Mouse (Mus musculus): ENCODE measurements around the gene Fars2. TPM values are rescaled to one million over a fixed set of nuclear protein-coding genes. Genes with fewer than 3 reads are reported as not detected.

Gene Fars2
- total and polyA plus RNA-seq, 2 experiments from 2014 or later: 30.3 to 30.6 TPM

DNA sequence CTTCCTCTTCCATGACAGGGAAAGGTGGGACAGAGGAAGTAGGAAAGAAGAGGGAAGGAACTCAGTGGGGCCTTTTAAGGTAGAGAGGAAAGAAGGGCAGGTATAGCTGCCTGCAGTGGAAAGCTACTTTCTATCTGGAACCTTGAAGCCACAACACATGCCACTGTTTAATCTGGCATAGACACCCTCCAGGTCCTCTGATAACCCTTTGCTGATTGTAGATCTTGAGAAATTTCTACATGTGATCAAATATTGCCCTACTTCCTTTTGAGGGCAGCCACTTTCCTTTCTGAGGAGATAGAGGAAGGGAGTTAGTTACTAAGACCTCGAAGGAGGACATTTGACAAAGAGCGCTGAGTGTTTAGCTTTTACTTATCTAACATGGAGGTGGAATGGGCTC lies 207.4 kb downstream of the Fars2 start:
- ATAC-seq (ENCODE audit: low FRiP score): no peak
- no peaks in the 10 kb centered on the region for H3K4me1 ChIP-seq (ENCODE audit: insufficient read depth, low read length)
- H3K36me3 ChIP-seq (ENCODE audit: insufficient read depth, low read length): no peaks in the 10 kb centered on the region
- no peak for TF ChIP-seq CTCF (IDR thresholded peaks at IDR 0.05)
- H3K4me3 ChIP-seq (ENCODE audit: low read depth, low read length): no peak overlapping the region
- no peak for DNase-seq (ENCODE audit: low spot score)
- no peaks in the 10 kb centered on the region for H3K9me3 ChIP-seq (ENCODE audit: low read length)
- H3K9ac ChIP-seq (replicated peaks; ENCODE audit: low read length, poor library complexity, severe bottlenecking): no peak overlapping the region
- WGBS: 91% methylated on average over 2 of the region's 2 CpGs
- no peak overlapping the region for H3K27ac ChIP-seq (ENCODE audit: low read depth, low read length)
- H3K4me2 ChIP-seq (ENCODE audit: low read depth, low read length, poor library complexity, severe bottlenecking): no peak overlapping the region
- no peaks in the 10 kb centered on the region for H3K27me3 ChIP-seq (ENCODE audit: insufficient read depth, low read length)

DNA sequence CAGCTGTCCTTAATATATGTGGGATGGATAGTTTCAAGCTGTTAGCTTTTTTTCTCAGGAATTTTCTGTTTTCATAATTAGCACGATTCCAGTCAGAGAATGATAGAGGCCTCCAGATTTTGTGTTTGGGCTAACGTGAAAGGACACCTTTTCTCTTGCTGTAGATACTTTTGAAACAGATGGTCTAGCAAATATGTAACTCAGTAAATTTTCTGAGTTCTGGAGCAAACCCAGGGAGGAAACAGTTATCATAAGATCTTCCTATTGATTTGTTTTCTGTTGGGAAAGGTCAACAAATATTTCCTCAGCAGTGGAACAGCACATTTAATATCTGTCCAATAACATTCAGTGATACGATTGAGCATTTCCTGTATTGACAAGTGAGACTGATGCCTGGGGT lies 209.3 kb downstream of the Fars2 start:
- Histone ChIP-seq H3K9me3 (ENCODE audit: low read length) (no peaks in the 10 kb centered on the region), H3K27ac (ENCODE audit: low read depth, low read length) (no peak overlapping the region), H3K27me3 (ENCODE audit: insufficient read depth, low read length) (no peaks in the 10 kb centered on the region), H3K4me2 (ENCODE audit: low read depth, low read length, poor library complexity, severe bottlenecking) (no peak overlapping the region), H3K4me1 (ENCODE audit: insufficient read depth, low read length) (no peaks in the 10 kb centered on the region), H3K36me3 (ENCODE audit: insufficient read depth, low read length) (no peaks in the 10 kb centered on the region), H3K4me3 (ENCODE audit: low read depth, low read length) (no peak overlapping the region), H3K9ac (replicated peaks; ENCODE audit: low read length, poor library complexity, severe bottlenecking) (no peak overlapping the region)
- TF ChIP-seq CTCF (IDR thresholded peaks at IDR 0.05): no peak
- DNase-seq (ENCODE audit: low spot score) (no peak), ATAC-seq (ENCODE audit: low FRiP score) (no peak)
- 73% methylated on average over 3 of the region's 3 CpGs for WGBS

DNA sequence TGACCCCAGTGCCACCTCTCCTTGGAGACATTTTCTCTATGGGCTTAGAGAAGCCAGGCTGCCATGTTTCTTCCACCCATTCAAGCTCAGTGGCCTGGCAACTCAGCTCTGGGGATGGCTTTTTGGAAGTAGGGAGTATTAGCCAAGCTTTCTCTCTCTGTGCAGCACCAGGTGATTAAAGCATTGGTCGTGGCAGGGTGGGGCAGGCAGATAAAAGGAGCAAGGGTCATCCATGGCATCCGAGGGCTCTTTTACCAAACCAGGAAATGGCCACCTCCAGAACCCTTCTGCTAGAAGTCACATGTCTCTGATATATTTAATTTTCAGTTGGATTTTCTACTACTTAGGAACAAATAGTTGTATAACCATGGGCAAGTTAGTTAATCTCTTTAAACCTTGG lies 212.7 kb downstream of the Fars2 start:
- 77% methylated on average over 2 of the region's 2 CpGs for WGBS
- TF ChIP-seq CTCF (IDR thresholded peaks at IDR 0.05): no peak
- DNase-seq (ENCODE audit: low spot score): no peak
- H3K4me3 ChIP-seq (ENCODE audit: low read depth, low read length): no peak overlapping the region
- no peak for ATAC-seq (ENCODE audit: low FRiP score)
- no peaks in the 10 kb centered on the region for H3K27me3 ChIP-seq (ENCODE audit: insufficient read depth, low read length)
- H3K27ac ChIP-seq (ENCODE audit: low read depth, low read length): no peak overlapping the region
- H3K4me1 ChIP-seq (ENCODE audit: insufficient read depth, low read length): no peaks in the 10 kb centered on the region
- H3K9me3 ChIP-seq (ENCODE audit: low read length): no peaks in the 10 kb centered on the region
- no peaks in the 10 kb centered on the region for H3K36me3 ChIP-seq (ENCODE audit: insufficient read depth, low read length)
- no peak overlapping the region for H3K4me2 ChIP-seq (ENCODE audit: low read depth, low read length, poor library complexity, severe bottlenecking)
- no peak overlapping the region for H3K9ac ChIP-seq (replicated peaks; ENCODE audit: low read length, poor library complexity, severe bottlenecking)

DNA sequence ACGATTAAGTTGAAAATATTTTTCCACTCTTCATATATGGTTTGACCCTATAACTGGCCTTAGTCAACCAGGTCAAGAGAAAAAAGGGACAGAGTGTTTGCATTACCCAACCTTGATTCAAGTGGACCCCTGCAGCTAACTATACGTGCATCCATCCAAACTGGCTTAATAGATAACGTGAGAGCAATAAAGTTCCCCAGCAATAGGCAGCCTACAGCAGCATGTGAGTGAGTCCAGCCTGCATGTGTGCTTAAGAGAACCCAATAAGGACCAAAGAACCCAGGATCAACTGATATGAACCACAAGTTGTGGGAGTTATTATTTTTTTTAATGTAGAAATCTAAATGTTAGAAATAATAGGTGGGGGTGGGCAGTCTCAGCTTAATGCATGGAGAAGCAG lies 213.3 kb downstream of the Fars2 start:
- H3K9me3 ChIP-seq (ENCODE audit: low read length): no peaks in the 10 kb centered on the region
- H3K4me1 ChIP-seq (ENCODE audit: insufficient read depth, low read length): no peaks in the 10 kb centered on the region
- H3K27ac ChIP-seq (ENCODE audit: low read depth, low read length): no peak overlapping the region
- TF ChIP-seq CTCF (IDR thresholded peaks at IDR 0.05): no peak
- no peak overlapping the region for H3K9ac ChIP-seq (replicated peaks; ENCODE audit: low read length, poor library complexity, severe bottlenecking)
- ATAC-seq (ENCODE audit: low FRiP score) (no peak), DNase-seq (ENCODE audit: low spot score) (no peak)
- H3K27me3 ChIP-seq (ENCODE audit: insufficient read depth, low read length): no peaks in the 10 kb centered on the region
- H3K36me3 ChIP-seq (ENCODE audit: insufficient read depth, low read length): no peaks in the 10 kb centered on the region
- no peak overlapping the region for H3K4me3 ChIP-seq (ENCODE audit: low read depth, low read length)
- no peak overlapping the region for H3K4me2 ChIP-seq (ENCODE audit: low read depth, low read length, poor library complexity, severe bottlenecking)
- 82% methylated on average over 3 of the region's 3 CpGs for WGBS

DNA sequence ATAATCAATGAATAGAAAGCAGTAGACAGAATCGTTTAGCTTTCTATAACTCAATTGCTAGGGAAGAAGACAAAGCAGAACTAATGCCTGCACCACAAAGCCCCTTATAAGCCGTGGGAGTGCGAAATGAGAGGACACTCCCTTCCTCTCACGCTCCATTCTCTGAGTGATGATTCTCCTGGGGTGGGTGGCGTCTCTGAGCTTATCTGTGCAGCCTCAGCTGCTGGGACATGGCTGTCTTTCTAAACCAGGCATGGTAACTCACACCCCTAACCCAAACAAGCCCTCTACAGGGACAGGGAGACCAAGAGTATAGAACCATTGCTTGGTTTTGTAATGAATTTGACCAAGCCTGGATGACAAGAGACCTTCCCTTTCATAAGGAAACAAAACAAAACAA lies 217.5 kb downstream of the Fars2 start:
- H3K27me3 ChIP-seq (ENCODE audit: insufficient read depth, low read length): no peaks in the 10 kb centered on the region
- no peak overlapping the region for H3K4me2 ChIP-seq (ENCODE audit: low read depth, low read length, poor library complexity, severe bottlenecking)
- DNase-seq (ENCODE audit: low spot score) (no peak), ATAC-seq (ENCODE audit: low FRiP score) (no peak)
- no peak for TF ChIP-seq CTCF (IDR thresholded peaks at IDR 0.05)
- 41% methylated on average over 5 of the region's 5 CpGs for WGBS
- no peaks in the 10 kb centered on the region for H3K36me3 ChIP-seq (ENCODE audit: insufficient read depth, low read length)
- H3K4me3 ChIP-seq (ENCODE audit: low read depth, low read length): no peak overlapping the region
- no peak overlapping the region for H3K27ac ChIP-seq (ENCODE audit: low read depth, low read length)
- no peaks in the 10 kb centered on the region for H3K4me1 ChIP-seq (ENCODE audit: insufficient read depth, low read length)
- H3K9me3 ChIP-seq (ENCODE audit: low read length): no peaks in the 10 kb centered on the region
- H3K9ac ChIP-seq (replicated peaks; ENCODE audit: low read length, poor library complexity, severe bottlenecking): no peak overlapping the region

DNA sequence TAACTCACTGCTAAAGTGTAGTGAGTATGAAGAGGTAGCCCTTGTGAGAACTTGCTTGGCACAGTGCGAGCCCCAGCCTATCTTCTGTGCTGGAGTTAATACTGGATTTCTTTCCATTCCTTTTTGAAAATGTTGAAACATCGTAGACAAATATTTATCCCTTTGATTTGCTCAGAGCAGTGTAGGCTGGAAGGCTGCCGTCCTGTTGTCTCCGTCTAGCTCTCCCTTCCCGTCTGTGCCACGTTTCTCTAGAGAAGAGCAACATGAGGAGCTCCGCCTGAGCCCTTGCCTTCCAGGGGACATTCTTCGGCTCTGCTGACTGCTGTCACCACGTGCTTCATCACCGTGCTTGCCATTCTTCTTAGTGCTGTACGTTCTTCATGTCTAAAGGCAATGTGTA lies 234.3 kb downstream of the Fars2 start:
- no peak for ATAC-seq (ENCODE audit: low FRiP score)
- Histone ChIP-seq H3K4me1 (ENCODE audit: insufficient read depth, low read length) (no peaks in the 10 kb centered on the region), H3K27me3 (ENCODE audit: insufficient read depth, low read length) (no peaks in the 10 kb centered on the region), H3K9ac (replicated peaks; ENCODE audit: low read length, poor library complexity, severe bottlenecking) (no peak overlapping the region), H3K4me2 (ENCODE audit: low read depth, low read length, poor library complexity, severe bottlenecking) (no peak overlapping the region), H3K9me3 (ENCODE audit: low read length) (no peaks in the 10 kb centered on the region), H3K27ac (ENCODE audit: low read depth, low read length) (no peak overlapping the region), H3K36me3 (ENCODE audit: insufficient read depth, low read length) (no peaks in the 10 kb centered on the region), H3K4me3 (ENCODE audit: low read depth, low read length) (no peak overlapping the region)
- no peak for TF ChIP-seq CTCF (IDR thresholded peaks at IDR 0.05)
- 77% methylated on average over 11 of the region's 11 CpGs for WGBS
- DNase-seq (ENCODE audit: low spot score): no peak

DNA sequence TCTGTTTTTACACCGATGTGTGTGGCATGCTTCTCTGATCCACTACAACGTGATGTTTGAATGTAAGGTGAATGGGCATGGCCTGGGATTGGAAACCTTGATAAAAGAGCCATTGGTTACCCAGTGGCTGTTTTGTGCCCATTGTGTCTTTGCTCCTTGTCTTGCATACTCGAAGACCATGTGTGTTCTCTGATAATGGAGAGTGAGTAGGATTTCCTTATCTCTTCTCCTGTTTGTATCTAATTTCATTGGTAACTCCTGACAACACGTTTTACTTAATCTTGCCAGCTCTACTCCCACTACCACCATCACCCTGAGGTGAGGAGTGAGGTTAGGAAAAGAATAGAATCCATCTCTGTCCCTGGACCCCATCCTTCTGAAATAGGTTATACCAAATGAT lies 240.3 kb downstream of the Fars2 start:
- Histone ChIP-seq H3K9ac (replicated peaks; ENCODE audit: low read length, poor library complexity, severe bottlenecking) (no peak overlapping the region), H3K4me3 (ENCODE audit: low read depth, low read length) (no peak overlapping the region), H3K4me2 (ENCODE audit: low read depth, low read length, poor library complexity, severe bottlenecking) (no peak overlapping the region), H3K4me1 (ENCODE audit: insufficient read depth, low read length) (no peaks in the 10 kb centered on the region), H3K9me3 (ENCODE audit: low read length) (no peaks in the 10 kb centered on the region), H3K27me3 (ENCODE audit: insufficient read depth, low read length) (no peaks in the 10 kb centered on the region), H3K27ac (ENCODE audit: low read depth, low read length) (no peak overlapping the region), H3K36me3 (ENCODE audit: insufficient read depth, low read length) (no peaks in the 10 kb centered on the region)
- DNase-seq (ENCODE audit: low spot score) (no peak), ATAC-seq (ENCODE audit: low FRiP score) (no peak)
- TF ChIP-seq CTCF (IDR thresholded peaks at IDR 0.05): no peak
- 86% methylated on average over 4 of the region's 4 CpGs for WGBS

Data from midbrain, postnatal 0 days (tissue).